ENCODE assay signal across 20 mouse cellular contexts in genomic region chr9:114442225-114442624, GRCm38 (mm10). TPM values are rescaled to one million over a fixed set of nuclear protein-coding genes. Genes with fewer than 3 reads are reported as not detected.
DNase-seq lines count a peak whose midpoint lies in the region; ATAC-seq lines count a peak whose summit lies in the region.
"Had no signal": no experiment of that assay in that cellular context is flagged by ENCODE, and none has a peak within 500 bp of the region (broad histone marks: within the 10 kb centered on the region; RNA-seq: fewer than 3 reads in every experiment).

No protein-coding gene starts in this region.

- no peaks in the 10 kb centered on the region for H3K27me3 ChIP-seq in intestine, embryonic 16.5 days (replicated peaks; ENCODE audit: control insufficient read depth, insufficient read depth, low read length)
- H3K27me3 ChIP-seq: embryonic facial prominence, embryonic 12.5 days; forebrain, embryonic 13.5 days; forebrain, embryonic 15.5 days had no signal

- H3K4me1 ChIP-seq in intestine, embryonic 16.5 days (ENCODE audit: control insufficient read depth, insufficient read depth, low read length): no peaks in the 10 kb centered on the region
- H3K4me1 ChIP-seq: embryonic facial prominence, embryonic 10.5 days; embryonic facial prominence, embryonic 12.5 days; forebrain, embryonic 13.5 days; forebrain, embryonic 15.5 days had no signal

- no peak overlapping the region for H3K27ac ChIP-seq in intestine, embryonic 16.5 days (ENCODE audit: low read length)
- H3K27ac ChIP-seq: embryonic facial prominence, embryonic 10.5 days; embryonic facial prominence, embryonic 12.5 days; forebrain, embryonic 13.5 days; forebrain, embryonic 15.5 days had no signal

- H3K9ac ChIP-seq in intestine, embryonic 16.5 days (ENCODE audit: low read depth, low read length): no peak overlapping the region
- H3K9ac ChIP-seq: embryonic facial prominence, embryonic 12.5 days; forebrain, embryonic 13.5 days; forebrain, embryonic 15.5 days; forebrain, postnatal 0 days had no signal

- ATAC-seq in intestine, embryonic 16.5 days: no peak
- ATAC-seq: forebrain, embryonic 13.5 days; forebrain, embryonic 15.5 days; forebrain, postnatal 0 days had no signal

- WGBS in intestine, embryonic 16.5 days: 91% methylated on average over 9 of the region's 9 CpGs

- no peaks in the 10 kb centered on the region for H3K9me3 ChIP-seq in intestine, embryonic 16.5 days (ENCODE audit: control insufficient read depth, low read length)
- H3K9me3 ChIP-seq: embryonic facial prominence, embryonic 10.5 days; embryonic facial prominence, embryonic 12.5 days; forebrain, embryonic 13.5 days; forebrain, embryonic 15.5 days had no signal

- DNase-seq in 416B (ENCODE audit: low read depth): peak; percentile 47
- peak; percentile 50 for DNase-seq in CD4-positive helper T cell, adult 2 months (ENCODE audit: low read depth, low spot score)
- DNase-seq in induced T-regulatory cell, adult 2 months (ENCODE audit: low read depth): peak; percentile 83
- DNase-seq in kidney, adult 8-10 months: no peak
- DNase-seq in lung, postnatal 10 days: no peak
- DNase-seq: adrenal gland, adult 2 months; adrenal gland, postnatal 14 days; adrenal gland, postnatal 36 days; B cell, adult 2 months; cerebellum, adult 11-12 months; cerebellum, adult 2 months; cerebellum, adult 9-10 months; cerebellum, postnatal 10 days; cerebellum, postnatal 25 days; forebrain, postnatal 0 days had no signal

- H3K4me3 ChIP-seq in intestine, embryonic 16.5 days (ENCODE audit: low read length): no peak overlapping the region
- H3K4me3 ChIP-seq: embryonic facial prominence, embryonic 10.5 days; embryonic facial prominence, embryonic 12.5 days; forebrain, embryonic 13.5 days; forebrain, embryonic 15.5 days had no signal

- peaks cover 2% of the 10 kb centered on the region; the same call in 1 of the 2 replicates for H3K36me3 ChIP-seq in intestine, embryonic 16.5 days (ENCODE audit: control insufficient read depth, insufficient read depth, low read length)
- H3K36me3 ChIP-seq: forebrain, embryonic 15.5 days had no signal

- no peak overlapping the region for H3K4me2 ChIP-seq in intestine, embryonic 16.5 days (ENCODE audit: low read depth, low read length)
- H3K4me2 ChIP-seq: embryonic facial prominence, embryonic 12.5 days; forebrain, embryonic 13.5 days; forebrain, embryonic 15.5 days had no signal

RNA-seq across cellular contexts. Expression of gene Tmppe, which starts 41.3 kb away (rescaled TPM):
- 31.2 and 40.7 TPM in 2 replicates for polyA plus RNA-seq in intestine, embryonic 16.5 days (2015; fragmentation: Nextera tagmentation; extraction: Ambion mirVana)

RNA-seq across cellular contexts. Expression of gene Glb1, which starts 41.3 kb away (rescaled TPM):
- polyA plus RNA-seq in intestine, embryonic 16.5 days (2015; fragmentation: Nextera tagmentation; extraction: Ambion mirVana): 295 and 399 TPM in 2 replicates

RNA-seq across cellular contexts. Expression of gene Crtap, which starts 51.8 kb away (rescaled TPM):
- 98.2 and 104 TPM in 2 replicates for polyA plus RNA-seq in intestine, embryonic 16.5 days (2015; fragmentation: Nextera tagmentation; extraction: Ambion mirVana)

Comparison
In these comparisons a context has a peak if more than half of its experiments do, and no peak if none do; other contexts are left out.
1. DNase-seq: peak in 416B (single experiment), CD4-positive helper T cell, adult 2 months (single experiment) and induced T-regulatory cell, adult 2 months (single experiment); none in kidney, adult 8-10 months (0 of 2) and lung, postnatal 10 days (single experiment).